Mouse (Mus musculus) embryo, embryonic 10 days (tissue): ENCODE measurements around the gene Gm10037.
"Not testable (repeated sequence)": the region's sequence is repeated elsewhere in the genome, so short reads cannot be mapped to it uniquely, and the experiment has no call there.

Experiments used
- DNase-seq: peaks from one replicate; pipeline ENCODE4 v3.0.0-alpha.2; 2015; ENCODE audit warnings: low spot score

Gm10037 gene

GRCm38 (mm10) chr13:67830911-67831336 lies at the start of gene Gm10037:
Gene Gm10037, plus strand, starts transcription at chr13:67831106.
- peak; percentile 80 for DNase-seq

GRCm38 (mm10) chr13:67791921-67792455 lies 38.9 kb upstream of the Gm10037 start:
- DNase-seq, result no peak

- no peak for DNase-seq
These were observed 32.3 kb upstream of the Gm10037 start for GRCm38 (mm10) chr13:67798618-67799017.

- not testable (repeated sequence) for DNase-seq
These were observed 31.8 kb upstream of the Gm10037 start for GRCm38 (mm10) chr13:67799151-67799550.

GRCm38 (mm10) chr13:67811651-67812210 lies 19.2 kb upstream of the Gm10037 start:
- no peak for DNase-seq

- no peak for DNase-seq
These were observed 17.8 kb upstream of the Gm10037 start for GRCm38 (mm10) chr13:67812961-67813709.

GRCm38 (mm10) chr13:67813710-67814660 lies 16.9 kb upstream of the Gm10037 start, which contains the start of gene Zfp273:
Gene Zfp273, plus strand, starts transcription at chr13:67813740.
- peak; percentile 88 for DNase-seq

GRCm38 (mm10) chr13:67818636-67819035 lies 12.3 kb upstream of the Gm10037 start:
- no peak for DNase-seq

- DNase-seq, result not testable (repeated sequence)
These were observed 2.2 kb downstream of the Gm10037 start for GRCm38 (mm10) chr13:67833137-67833536.

- no peak for DNase-seq
These were observed 12.8 kb downstream of the Gm10037 start for GRCm38 (mm10) chr13:67843775-67844118.

- peak; percentile 78 for DNase-seq
These were observed 13.4 kb downstream of the Gm10037 start for GRCm38 (mm10) chr13:67844119-67844852.

- DNase-seq, result no peak
These were observed 13.9 kb downstream of the Gm10037 start for GRCm38 (mm10) chr13:67844853-67845194.

GRCm38 (mm10) chr13:67850361-67850760 lies 19.5 kb downstream of the Gm10037 start:
- no peak for DNase-seq

- no peak for DNase-seq
These were observed 22.2 kb downstream of the Gm10037 start for GRCm38 (mm10) chr13:67853130-67853529.

GRCm38 (mm10) chr13:67853983-67854382 lies 23.1 kb downstream of the Gm10037 start:
- no peak for DNase-seq

GRCm38 (mm10) chr13:67857317-67857716 lies 26.4 kb downstream of the Gm10037 start:
- DNase-seq, result no peak

GRCm38 (mm10) chr13:67862508-67862907 lies 31.6 kb downstream of the Gm10037 start:
- no peak for DNase-seq

GRCm38 (mm10) chr13:67863026-67863425 lies 32.1 kb downstream of the Gm10037 start, which contains the start of gene BC048507:
Gene BC048507, plus strand, starts transcription at chr13:67863326.
- no peak for DNase-seq

- DNase-seq, result peak; percentile 9
These were observed 34.0 kb downstream of the Gm10037 start for GRCm38 (mm10) chr13:67864764-67865350.

- DNase-seq, result peak; percentile 9
These were observed 37.0 kb downstream of the Gm10037 start for GRCm38 (mm10) chr13:67867899-67868298.
